Mouse (Mus musculus) gastrocnemius, postnatal 25 days (tissue): ENCODE results near the gene Smbd1. TPM values are rescaled to one million over a fixed set of nuclear protein-coding genes. Genes with fewer than 3 reads are reported as not detected.

Experiments used
- DNase-seq: peaks from one replicate; pipeline ENCODE4 v3.0.0; 2022
- total RNA-seq, 2 experiments: library from RNA; stranded (reverse); gene quantifications; 1 replicate in 1 of 2; 2 replicates in 1 of 2; pipeline ENCODE4 v1.2.3; 2021

The Smbd1 gene
- total RNA-seq, 2 experiments from 2014 or later = not detected

GRCm38 (mm10) chr16:32813362-32813761 is 3.1 kb upstream of the Smbd1 start:
- no peak for DNase-seq

- DNase-seq = peak; percentile 78
Observed at GRCm38 (mm10) chr16:32812888-32813361, 2.6 kb upstream of the Smbd1 start.

- DNase-seq = no peak
Observed at GRCm38 (mm10) chr16:32807408-32808185, 2.7 kb downstream of the Smbd1 start.

- no peak for DNase-seq
Observed at GRCm38 (mm10) chr16:32805151-32805550, 5.1 kb downstream of the Smbd1 start.

GRCm38 (mm10) chr16:32803901-32804300 is 6.4 kb downstream of the Smbd1 start:
- DNase-seq = no peak

GRCm38 (mm10) chr16:32803252-32803853 is 6.9 kb downstream of the Smbd1 start:
- peak; percentile 64 for DNase-seq

GRCm38 (mm10) chr16:32797426-32797689 is 12.9 kb downstream of the Smbd1 start, which contains the start of gene Muc20:
Muc20 (minus strand) TSS chr16:32797435.
- no peak for DNase-seq

GRCm38 (mm10) chr16:32796676-32797425 is 13.4 kb downstream of the Smbd1 start:
- no peak for DNase-seq

GRCm38 (mm10) chr16:32795177-32795576 is 15.1 kb downstream of the Smbd1 start:
- no peak for DNase-seq

- no peak for DNase-seq
Observed at GRCm38 (mm10) chr16:32790056-32790455, 20.2 kb downstream of the Smbd1 start.

GRCm38 (mm10) chr16:32784840-32785239 is 25.4 kb downstream of the Smbd1 start:
- no peak for DNase-seq

- DNase-seq = no peak
Observed at GRCm38 (mm10) chr16:32783324-32784062, 26.8 kb downstream of the Smbd1 start.

- no peak for DNase-seq
Observed at GRCm38 (mm10) chr16:32778956-32779355, 31.3 kb downstream of the Smbd1 start.

- DNase-seq = no peak
Observed at GRCm38 (mm10) chr16:32776676-32777075, 33.6 kb downstream of the Smbd1 start.

- no peak for DNase-seq
Observed at GRCm38 (mm10) chr16:32766904-32767303, 43.4 kb downstream of the Smbd1 start.

GRCm38 (mm10) chr16:32764961-32765360 is 45.3 kb downstream of the Smbd1 start:
- no peak for DNase-seq

GRCm38 (mm10) chr16:32764550-32764949 is 45.7 kb downstream of the Smbd1 start:
- DNase-seq = no peak

Other genes with a start within 250 kb of the Smbd1 start
- 100 to 1,000 TPM; 192 to 211 TPM for gene Tfrc, start 201.6 kb downstream of the Smbd1 start, total RNA-seq
- gene Tnk2, start 166.6 kb downstream of the Smbd1 start, total RNA-seq = 10 to 100 TPM; 35.7 to 41.4 TPM
- gene Muc4, start 74.6 kb downstream of the Smbd1 start, total RNA-seq = under 1 TPM; 0.08 to 0.43 TPM
- gene Muc20, start 13.0 kb downstream of the Smbd1 start, total RNA-seq = under 1 TPM; 0.28 to 0.64 TPM
- gene Fyttd1, start 67.0 kb upstream of the Smbd1 start, total RNA-seq = 10 to 100 TPM; 79.8 to 85.6 TPM
- 10 to 100 TPM; 24.3 to 26.7 TPM for gene Rubcn, start 67.3 kb upstream of the Smbd1 start, total RNA-seq
- 10 to 100 TPM; 13.7 to 15.4 TPM for gene Lrch3, start 103.6 kb upstream of the Smbd1 start, total RNA-seq
- 1 to 10 TPM; 2.7 to 3.7 TPM for gene Iqcg, start 245.7 kb upstream of the Smbd1 start, total RNA-seq
- gene Rpl35a, start 246.0 kb upstream of the Smbd1 start, total RNA-seq = 100 to 1,000 TPM; 203 to 249 TPM